Mouse (Mus musculus): Measurements from ENCODE around the gene Tab3. TPM values are rescaled to one million over a fixed set of nuclear protein-coding genes. Genes with fewer than 3 reads are reported as not detected.

Tab3 gene
- total and polyA plus RNA-seq, 3 experiments: 5.2 to 12.8 TPM; not detected in 1

DNA sequence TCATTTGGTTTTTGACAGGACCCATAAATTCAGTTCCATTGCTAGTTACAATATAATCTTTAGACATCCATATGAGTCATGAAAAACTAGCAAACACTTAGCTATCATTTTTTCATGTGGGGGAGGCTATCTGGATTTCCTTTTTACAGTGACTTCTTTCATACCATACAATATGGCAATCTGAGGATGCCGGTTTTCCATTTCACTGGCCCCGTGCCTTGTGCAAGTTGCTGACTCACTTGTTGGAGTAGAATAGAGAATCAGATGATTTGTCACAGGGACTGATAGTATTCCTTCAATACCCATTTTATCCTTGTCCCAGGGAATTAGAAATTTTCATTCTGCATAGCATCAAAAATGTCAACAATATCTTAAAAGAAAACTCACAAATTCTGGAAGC is 14.9 kb upstream of the Tab3 start (continued):
- TF ChIP-seq USF2 (IDR thresholded peaks at IDR 0.05; ENCODE audit: borderline replicate concordance in 1 of 2, insufficient read depth in 1 of 2, low read depth in 1 of 2, low read length in 2 of 2) (no peak), POLR2AphosphoS2 (IDR thresholded peaks at IDR 0.05; ENCODE audit: low read length) (no peak), ELF1 (IDR thresholded peaks at IDR 0.05; ENCODE audit: low read depth, low read length) (no peak)

DNA sequence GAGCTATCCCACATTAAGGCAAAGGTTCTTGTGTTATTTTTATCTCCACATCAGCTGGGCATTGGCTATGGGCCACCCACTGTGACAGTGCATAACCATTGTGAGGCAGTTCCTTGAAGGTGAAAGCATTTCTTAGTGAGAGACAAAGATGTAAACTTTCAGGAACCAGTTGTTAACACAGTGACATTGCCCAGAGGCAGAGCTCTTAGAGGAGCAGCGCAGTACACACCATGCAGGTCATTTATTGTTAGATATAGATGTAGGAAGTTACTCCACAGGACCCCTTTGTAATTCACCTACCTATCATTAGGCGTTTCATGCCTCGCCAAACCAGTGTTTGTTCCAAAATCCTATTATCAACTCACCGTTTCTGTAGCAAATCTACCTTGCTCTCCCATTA is 7.6 kb upstream of the Tab3 start:
- no peaks in the 10 kb centered on the region for H3K36me3 ChIP-seq (ENCODE audit: control insufficient read depth in 1 of 2, insufficient read depth in 2 of 2, low read length in 2 of 2)
- H3K4me1 ChIP-seq (ENCODE audit: control insufficient read depth in 1 of 2, insufficient read depth in 2 of 2, low read length in 2 of 2): no peaks in the 10 kb centered on the region
- no peak overlapping the region for H3K27ac ChIP-seq (ENCODE audit: control insufficient read depth, low read depth, low read length)
- H3K79me2 ChIP-seq (ENCODE audit: control insufficient read depth, insufficient read depth, low read length, poor library complexity): no peaks in the 10 kb centered on the region
- DNase-seq (ENCODE audit: low read depth, low spot score): no peak
- H3K27me3 ChIP-seq (ENCODE audit: control insufficient read depth in 1 of 2, insufficient read depth in 2 of 2, low read length in 2 of 2): no peaks in the 10 kb centered on the region
- TF ChIP-seq MAX (IDR thresholded peaks at IDR 0.05; ENCODE audit: low read length) (no peak), USF1 (IDR thresholded peaks at IDR 0.05; ENCODE audit: low read depth, low read length) (no peak), RAD21 (IDR thresholded peaks at IDR 0.05; ENCODE audit: low read depth, low read length) (no peak)
- no peak overlapping the region for H3K9ac ChIP-seq (ENCODE audit: control insufficient read depth, low read depth, low read length, poor library complexity, severe bottlenecking)
- no peak overlapping the region for H3K4me3 ChIP-seq (ENCODE audit: control insufficient read depth in 1 of 2, insufficient read depth in 1 of 2, low read depth in 2 of 2, low read length in 2 of 2)
- H3K9me3 ChIP-seq (replicated peaks; ENCODE audit: insufficient read depth, low read length): no peaks in the 10 kb centered on the region

DNA sequence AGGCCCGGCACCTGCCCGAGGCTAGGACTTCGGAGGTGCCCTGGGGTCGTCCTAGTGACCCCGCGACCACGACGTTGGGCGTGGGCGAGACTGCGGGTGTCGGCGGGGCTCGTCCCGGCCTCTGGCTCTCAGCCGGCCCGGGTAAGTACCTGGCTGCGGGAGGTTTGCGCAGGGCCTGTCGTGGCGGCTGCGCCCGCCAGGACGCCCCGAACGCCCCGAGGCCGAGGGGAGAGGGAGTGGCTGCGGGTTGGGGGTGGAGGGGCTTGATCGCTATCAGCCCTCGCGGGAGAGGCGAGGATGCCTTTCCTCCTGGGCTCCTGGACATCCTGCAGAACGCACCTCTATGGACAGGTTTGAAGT is 340 bp downstream of the Tab3 start:
- no peak for TF ChIP-seq POLR2AphosphoS2 (IDR thresholded peaks at IDR 0.05; ENCODE audit: low read length)
- TF ChIP-seq MXI1 (IDR thresholded peaks at IDR 0.05; ENCODE audit: low read depth, low read length): no peak
- no peak for TF ChIP-seq ETS1 (IDR thresholded peaks at IDR 0.05; ENCODE audit: low read depth, low read length)
- no peak for TF ChIP-seq ZC3H11A (IDR thresholded peaks at IDR 0.05; ENCODE audit: low read depth, low read length)
- TF ChIP-seq POLR2A (IDR thresholded peaks at IDR 0.05; ENCODE audit: control insufficient read depth in 1 of 2, insufficient read depth in 1 of 2, low read depth in 1 of 2, low read length in 2 of 2, poor library complexity in 1 of 2): peak in 1 of 2 experiments; percentile 43; a peak in 1 of 4 replicates
- TF ChIP-seq SMC3 (IDR thresholded peaks at IDR 0.05; ENCODE audit: low read depth, low read length): no peak
- Histone ChIP-seq H3K4me1 (ENCODE audit: control insufficient read depth in 1 of 2, insufficient read depth in 2 of 2, low read length in 2 of 2) (peaks cover 2 to 4% of the 10 kb centered on the region in 2 experiments; a peak in 2 of 4 replicates), H3K4me3 (ENCODE audit: control insufficient read depth in 1 of 2, insufficient read depth in 1 of 2, low read depth in 2 of 2, low read length in 2 of 2) (peak overlapping the region; percentile 75 to 82), H3K9me3 (replicated peaks; ENCODE audit: insufficient read depth, low read length) (no peaks in the 10 kb centered on the region), H3K36me3 (ENCODE audit: control insufficient read depth in 1 of 2, insufficient read depth in 2 of 2, low read length in 2 of 2) (peaks cover 0 to 10% of the 10 kb centered on the region in 2 experiments; a peak in 3 of 4 replicates), H3K27ac (ENCODE audit: control insufficient read depth, low read depth, low read length) (peak overlapping the region; percentile 44; the same call in 1 of the 2 replicates), H3K27me3 (ENCODE audit: control insufficient read depth in 1 of 2, insufficient read depth in 2 of 2, low read length in 2 of 2) (no peaks in the 10 kb centered on the region), H3K9ac (ENCODE audit: control insufficient read depth, low read depth, low read length, poor library complexity, severe bottlenecking) (peak overlapping the region; percentile 79), H3K79me2 (ENCODE audit: control insufficient read depth, insufficient read depth, low read length, poor library complexity) (peaks cover 11% of the 10 kb centered on the region)
- DNase-seq (ENCODE audit: low read depth, low spot score): peak; percentile 50

DNA sequence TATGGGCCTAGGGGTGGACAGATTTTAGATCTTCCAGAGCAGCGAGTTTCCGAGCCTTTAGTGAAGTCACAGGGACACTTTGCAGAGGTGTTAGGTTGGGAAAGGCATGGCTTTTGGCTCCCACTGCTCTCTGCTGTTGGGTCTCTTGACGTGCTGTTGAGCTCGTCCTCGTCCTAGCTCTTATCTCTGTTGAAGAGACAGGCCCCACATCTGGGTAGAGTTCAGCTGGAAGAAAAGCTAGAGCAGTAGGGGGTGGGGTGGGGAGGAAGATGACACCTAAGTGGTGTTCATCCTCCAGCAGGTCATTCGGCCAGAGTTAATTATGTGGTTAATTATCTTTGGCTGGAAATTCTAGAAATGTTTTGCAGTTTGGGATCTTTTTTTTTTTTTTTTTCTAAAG is 2.5 kb downstream of the Tab3 start:
- Histone ChIP-seq H3K4me3 (ENCODE audit: control insufficient read depth in 1 of 2, insufficient read depth in 1 of 2, low read depth in 2 of 2, low read length in 2 of 2) (peak overlapping the region in 1 of 2 experiments; percentile 82; a peak in 1 of 4 replicates), H3K9ac (ENCODE audit: control insufficient read depth, low read depth, low read length, poor library complexity, severe bottlenecking) (peak overlapping the region; percentile 31; the same call in 1 of the 2 replicates), H3K27me3 (ENCODE audit: control insufficient read depth in 1 of 2, insufficient read depth in 2 of 2, low read length in 2 of 2) (no peaks in the 10 kb centered on the region), H3K4me1 (ENCODE audit: control insufficient read depth in 1 of 2, insufficient read depth in 2 of 2, low read length in 2 of 2) (peaks cover 4 to 13% of the 10 kb centered on the region in 2 experiments; a peak in 3 of 4 replicates), H3K36me3 (ENCODE audit: control insufficient read depth in 1 of 2, insufficient read depth in 2 of 2, low read length in 2 of 2) (peaks cover 0 to 23% of the 10 kb centered on the region in 2 experiments; a peak in 3 of 4 replicates), H3K27ac (ENCODE audit: control insufficient read depth, low read depth, low read length) (peak overlapping the region; percentile 4), H3K9me3 (replicated peaks; ENCODE audit: insufficient read depth, low read length) (no peaks in the 10 kb centered on the region), H3K79me2 (ENCODE audit: control insufficient read depth, insufficient read depth, low read length, poor library complexity) (peaks cover 11% of the 10 kb centered on the region)
- DNase-seq (ENCODE audit: low read depth, low spot score): peak; percentile 64
- TF ChIP-seq ZNF384 (IDR thresholded peaks at IDR 0.05; ENCODE audit: low read depth, low read length) (peak; percentile 58), ETS1 (IDR thresholded peaks at IDR 0.05; ENCODE audit: low read depth, low read length) (peak; percentile 86), SIN3A (IDR thresholded peaks at IDR 0.05; ENCODE audit: low read length) (peak; percentile 57), TAL1 (IDR thresholded peaks at IDR 0.05; ENCODE audit: low read length) (no peak), GATA1 (IDR thresholded peaks at IDR 0.05; ENCODE audit: low read depth, low read length) (peak; percentile 42; the same call in 1 of the 2 replicates)

Measured in MEL (cell line).